Mouse (Mus musculus): ENCODE results near the gene Usp37.

Usp37 gene

GRCm38 (mm10) chr1:74396456-74397222 is 147.4 kb downstream of the Usp37 start:
- DNase-seq = peak; percentile 59

- DNase-seq = peak; percentile 39
Measured at GRCm38 (mm10) chr1:74395290-74395689, 148.8 kb downstream of the Usp37 start.

- peak; percentile 42 for DNase-seq
Measured at GRCm38 (mm10) chr1:74394858-74395257, 149.2 kb downstream of the Usp37 start.

- peak; percentile 40 for DNase-seq
Measured at GRCm38 (mm10) chr1:74394311-74394710, 149.8 kb downstream of the Usp37 start.

GRCm38 (mm10) chr1:74393697-74394096 is 150.4 kb downstream of the Usp37 start:
- peak; percentile 57 for DNase-seq

GRCm38 (mm10) chr1:74393010-74393409 is 151.1 kb downstream of the Usp37 start:
- peak; percentile 65 for DNase-seq

GRCm38 (mm10) chr1:74392446-74392994 is 151.6 kb downstream of the Usp37 start:
- peak; percentile 55 for DNase-seq

- DNase-seq = peak; percentile 84
Measured at GRCm38 (mm10) chr1:74391844-74392441, 152.1 kb downstream of the Usp37 start.

GRCm38 (mm10) chr1:74390924-74391748 is 152.9 kb downstream of the Usp37 start, which contains the start of gene Ctdsp1:
Gene Ctdsp1, plus strand, starts transcription at chr1:74391509.
- peak; percentile 96 for DNase-seq

GRCm38 (mm10) chr1:74390287-74390906 is 153.7 kb downstream of the Usp37 start:
- DNase-seq = peak; percentile 69

- peak; percentile 35 for DNase-seq
Measured at GRCm38 (mm10) chr1:74389831-74390286, 154.2 kb downstream of the Usp37 start.

GRCm38 (mm10) chr1:74388398-74388920 is 155.6 kb downstream of the Usp37 start:
- peak; percentile 48 for DNase-seq

GRCm38 (mm10) chr1:74387386-74387988 is 156.6 kb downstream of the Usp37 start:
- DNase-seq = peak; percentile 53

GRCm38 (mm10) chr1:74386714-74387385 is 157.2 kb downstream of the Usp37 start:
- peak; percentile 93 for DNase-seq

GRCm38 (mm10) chr1:74386363-74386713 is 157.7 kb downstream of the Usp37 start:
- no peak for DNase-seq

- DNase-seq = no peak
Measured at GRCm38 (mm10) chr1:74385531-74385930, 158.6 kb downstream of the Usp37 start.
